Mouse (Mus musculus): ENCODE data around the gene Insr. TPM values are rescaled to one million over a fixed set of nuclear protein-coding genes. Genes with fewer than 3 reads are reported as not detected.

Insr gene
- polyA plus RNA-seq, 1 experiment from 2014 or later = 30.4 TPM

DNA sequence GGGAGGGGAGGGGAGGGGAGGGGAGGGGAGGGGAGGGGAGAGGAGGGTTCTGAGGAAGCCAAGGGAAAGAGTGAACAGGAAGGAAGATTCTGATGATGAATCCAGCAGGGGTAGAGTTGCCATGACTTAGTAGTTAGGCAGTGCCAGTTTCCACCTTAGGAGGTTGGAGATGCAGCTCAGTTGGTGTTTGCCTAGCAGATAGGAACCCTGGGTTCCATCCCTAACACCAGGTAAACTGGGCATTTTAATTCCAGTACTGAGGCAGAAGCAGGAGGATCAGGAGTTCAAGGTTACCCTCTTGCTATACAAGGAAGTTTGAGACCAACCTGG, 56.8 kb downstream of the Insr start:
- Histone ChIP-seq H3K27me3 (ENCODE audit: insufficient read depth, poor library complexity, severe bottlenecking) (no peaks in the 10 kb centered on the region), H3K27ac (no peak overlapping the region), H3K9me3 (no peaks in the 10 kb centered on the region), H3K36me3 (no peaks in the 10 kb centered on the region), H3K4me3 (no peak overlapping the region), H3K4me1 (replicated peaks) (peaks cover 19% of the 10 kb centered on the region; the same call in 1 of the 2 replicates)
- DNase-seq (ENCODE audit: low spot score) = no peak

DNA sequence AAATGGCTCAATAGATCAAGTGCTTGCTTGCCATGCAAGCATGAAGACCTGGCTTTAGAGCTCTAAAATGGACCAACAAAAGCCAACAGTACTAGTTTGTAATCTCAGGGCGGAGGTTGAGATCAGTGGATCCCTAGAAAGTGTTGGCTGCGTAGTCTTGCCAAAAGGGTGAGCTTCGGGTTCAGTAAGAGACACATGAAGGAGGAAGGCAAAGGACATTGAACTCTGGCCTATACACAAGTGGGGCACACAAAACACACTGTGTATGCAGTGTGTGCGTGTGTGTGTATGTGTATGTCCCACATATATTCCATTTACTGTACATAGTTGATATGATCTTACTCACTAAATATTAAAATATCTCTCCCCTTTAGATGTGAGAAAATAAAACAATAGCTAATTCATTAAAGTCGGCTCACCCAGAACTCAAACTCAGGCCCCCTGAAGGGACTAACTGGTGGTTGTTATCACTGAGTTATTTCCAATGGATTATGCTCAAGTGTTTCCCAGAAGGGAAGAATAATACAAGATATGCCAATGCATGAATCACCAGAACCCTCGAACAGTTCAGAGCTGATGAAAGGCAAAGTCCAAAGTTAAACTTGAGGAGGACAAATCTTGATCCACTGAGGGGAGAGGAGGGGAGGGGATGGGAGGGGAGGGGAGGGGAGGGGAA, 57.3 kb downstream of the Insr start:
- no peaks in the 10 kb centered on the region for H3K9me3 ChIP-seq
- H3K4me1 ChIP-seq (replicated peaks) = peaks cover 19% of the 10 kb centered on the region; the same call in 1 of the 2 replicates
- DNase-seq (ENCODE audit: low spot score) = no peak
- no peaks in the 10 kb centered on the region for H3K27me3 ChIP-seq (ENCODE audit: insufficient read depth, poor library complexity, severe bottlenecking)
- H3K36me3 ChIP-seq = no peaks in the 10 kb centered on the region
- 90% methylated on average over 6 of the region's 6 CpGs for WGBS
- H3K27ac ChIP-seq = peak overlapping the region; percentile 93
- H3K4me3 ChIP-seq = peak overlapping the region; percentile 62

DNA sequence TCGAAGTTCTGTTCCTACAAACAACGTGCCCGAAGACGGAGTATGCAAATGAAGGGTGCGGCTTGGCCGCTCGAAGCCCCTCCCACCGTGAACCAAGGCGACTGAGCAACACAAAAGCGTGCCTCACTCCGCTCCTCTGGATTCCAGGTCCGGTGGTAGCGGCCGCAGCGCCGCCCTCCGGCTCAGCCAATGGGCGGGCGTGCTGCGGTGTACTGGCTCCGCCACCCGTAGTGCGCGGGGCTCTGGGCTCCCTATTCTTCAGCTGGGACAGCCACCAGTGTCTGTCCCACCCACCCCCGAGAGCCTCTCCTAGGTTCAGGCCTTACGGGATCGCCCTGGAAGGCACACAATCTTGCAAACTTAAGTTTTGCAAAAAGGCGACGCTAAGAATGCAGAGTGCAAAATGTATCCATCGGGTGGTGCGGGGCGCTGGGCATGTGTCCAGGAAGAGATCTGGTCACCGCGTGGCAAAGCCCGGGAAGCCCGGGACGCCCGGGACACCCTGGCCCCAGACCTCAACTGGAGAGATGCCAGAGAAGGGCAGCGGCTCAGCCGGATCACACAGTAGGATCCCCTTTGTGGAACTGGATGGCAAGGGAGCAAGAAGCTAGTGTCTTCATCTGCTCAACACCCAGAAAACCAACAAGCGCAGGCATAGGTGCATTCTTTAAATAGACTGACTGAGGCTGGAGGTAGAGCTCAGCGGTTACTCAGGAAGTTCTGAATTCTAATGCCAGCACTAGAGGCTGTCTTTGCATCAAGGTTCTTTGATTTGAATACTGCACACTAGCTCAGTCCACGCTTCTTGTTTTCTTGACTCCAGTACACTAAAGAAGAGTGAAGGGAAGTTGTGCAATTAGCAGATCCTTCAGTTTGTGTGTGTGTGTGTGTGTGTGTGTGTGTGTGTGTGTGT, 58.1 kb downstream of the Insr start:
- Histone ChIP-seq H3K4me1 (replicated peaks) (peaks cover 22% of the 10 kb centered on the region), H3K27me3 (ENCODE audit: insufficient read depth, poor library complexity, severe bottlenecking) (no peaks in the 10 kb centered on the region), H3K27ac (peak overlapping the region; percentile 93), H3K9me3 (no peaks in the 10 kb centered on the region), H3K4me3 (peak overlapping the region; percentile 62), H3K36me3 (no peaks in the 10 kb centered on the region)
- peak; percentile 95 for DNase-seq (ENCODE audit: low spot score)
- WGBS = 1% methylated on average over 43 of the region's 43 CpGs

GRCm38 (mm10) chr8:3220502-3220901, 58.9 kb downstream of the Insr start:
- Histone ChIP-seq H3K4me1 (replicated peaks) (peaks cover 22% of the 10 kb centered on the region), H3K36me3 (no peaks in the 10 kb centered on the region), H3K9me3 (no peaks in the 10 kb centered on the region), H3K27ac (peak overlapping the region; percentile 93), H3K27me3 (ENCODE audit: insufficient read depth, poor library complexity, severe bottlenecking) (no peaks in the 10 kb centered on the region), H3K4me3 (peak overlapping the region; percentile 62)
- 8% methylated on average over 9 of the region's 9 CpGs for WGBS
- DNase-seq (ENCODE audit: low spot score) = peak; percentile 55

- Histone ChIP-seq H3K27ac (peak overlapping the region; percentile 93; the same call in 1 of the 2 replicates), H3K9me3 (no peaks in the 10 kb centered on the region), H3K4me3 (no peak overlapping the region), H3K4me1 (replicated peaks) (peaks cover 22% of the 10 kb centered on the region), H3K27me3 (ENCODE audit: insufficient read depth, poor library complexity, severe bottlenecking) (no peaks in the 10 kb centered on the region), H3K36me3 (no peaks in the 10 kb centered on the region)
- no peak for DNase-seq (ENCODE audit: low spot score)
- WGBS = 91% methylated on average over 12 of the region's 12 CpGs
Observed at GRCm38 (mm10) chr8:3219921-3220411, 59.5 kb downstream of the Insr start.

DNA sequence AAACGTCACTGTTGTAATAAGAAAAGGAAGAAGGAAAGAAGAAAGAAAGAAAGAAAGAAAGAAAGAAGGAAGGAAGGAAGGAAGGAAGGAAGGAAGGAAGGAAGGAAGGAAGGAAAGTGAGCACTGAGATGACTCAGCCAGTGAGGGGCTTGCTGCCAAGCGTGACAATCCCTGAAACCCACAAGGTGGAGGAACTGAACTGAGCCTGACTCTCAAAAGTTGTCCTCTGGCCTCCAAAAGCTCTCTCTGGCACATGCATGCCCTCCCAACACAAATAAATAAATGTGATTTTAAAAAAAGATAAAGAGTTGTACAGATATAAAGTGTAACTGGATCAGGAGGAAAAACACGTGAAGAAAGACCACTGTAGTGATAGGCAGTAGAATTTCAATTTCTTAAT, 60.2 kb downstream of the Insr start:
- Histone ChIP-seq H3K4me1 (replicated peaks) (peaks cover 22% of the 10 kb centered on the region), H3K9me3 (no peaks in the 10 kb centered on the region), H3K36me3 (no peaks in the 10 kb centered on the region), H3K27ac (no peak overlapping the region), H3K4me3 (no peak overlapping the region), H3K27me3 (ENCODE audit: insufficient read depth, poor library complexity, severe bottlenecking) (no peaks in the 10 kb centered on the region)
- WGBS = 83% methylated on average over 3 of the region's 3 CpGs
- DNase-seq (ENCODE audit: low spot score) = no peak

DNA sequence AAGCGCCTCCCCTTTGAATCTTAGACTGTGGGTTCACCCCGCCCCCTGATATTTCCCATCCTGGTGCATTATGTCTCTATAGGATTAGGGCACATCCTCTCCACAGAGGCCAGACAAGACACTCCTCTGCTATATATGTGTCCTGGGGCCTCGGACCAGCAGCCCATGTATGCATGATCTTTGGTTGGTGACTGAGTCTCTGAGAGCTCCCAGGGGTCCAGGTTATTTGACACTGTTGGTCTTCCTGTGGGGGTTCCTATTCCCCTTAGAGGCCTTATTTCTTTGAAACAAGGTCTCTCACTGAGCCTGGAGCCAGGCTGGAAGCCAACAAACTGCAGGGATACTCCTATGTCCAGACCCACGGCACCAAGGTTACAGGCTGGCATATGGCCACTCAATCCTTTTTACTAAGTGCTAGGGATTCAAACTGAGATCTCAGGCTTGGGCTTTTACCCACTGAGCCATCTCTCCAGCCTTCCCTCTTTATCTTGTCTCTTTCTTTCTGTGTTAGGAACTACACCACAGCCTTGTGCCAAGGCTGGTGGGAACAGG, 62.8 kb downstream of the Insr start:
- DNase-seq (ENCODE audit: low spot score) = no peak
- no peaks in the 10 kb centered on the region for H3K9me3 ChIP-seq
- no peaks in the 10 kb centered on the region for H3K27me3 ChIP-seq (ENCODE audit: insufficient read depth, poor library complexity, severe bottlenecking)
- no peak overlapping the region for H3K27ac ChIP-seq
- H3K4me1 ChIP-seq (replicated peaks) = peaks cover 11% of the 10 kb centered on the region
- 75% methylated on average over 4 of the region's 4 CpGs for WGBS
- no peak overlapping the region for H3K4me3 ChIP-seq
- H3K36me3 ChIP-seq = no peaks in the 10 kb centered on the region

DNA sequence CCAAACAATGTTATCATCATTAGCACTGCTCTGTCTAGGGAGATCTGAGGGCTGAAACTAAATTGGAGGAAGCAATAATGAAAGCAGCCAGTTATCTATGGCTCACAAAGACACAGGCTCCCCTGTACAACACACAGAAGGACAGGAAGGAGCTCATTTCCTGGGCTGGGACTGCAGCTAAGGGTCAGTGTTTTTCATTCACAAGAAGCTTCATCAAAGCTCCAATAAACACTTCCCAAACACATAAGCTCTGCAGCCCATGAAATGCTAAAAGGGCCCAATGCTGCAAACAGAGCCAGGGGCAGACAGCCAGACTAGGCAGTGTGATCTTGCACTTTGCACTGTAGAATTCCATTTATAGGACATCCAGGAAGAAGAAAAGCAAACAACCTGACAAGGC, 63.9 kb downstream of the Insr start:
- Histone ChIP-seq H3K4me1 (replicated peaks) (peaks cover 8% of the 10 kb centered on the region), H3K4me3 (no peak overlapping the region), H3K36me3 (peaks cover 7% of the 10 kb centered on the region; the same call in 1 of the 2 replicates), H3K9me3 (no peaks in the 10 kb centered on the region), H3K27me3 (ENCODE audit: insufficient read depth, poor library complexity, severe bottlenecking) (no peaks in the 10 kb centered on the region), H3K27ac (peak overlapping the region; percentile 40; the same call in 1 of the 2 replicates)
- DNase-seq (ENCODE audit: low spot score) = no peak

- WGBS = 79% methylated on average over 1 of the region's 1 CpGs
Observed at GRCm38 (mm10) chr8:3214601-3215000, 64.8 kb downstream of the Insr start.

DNA sequence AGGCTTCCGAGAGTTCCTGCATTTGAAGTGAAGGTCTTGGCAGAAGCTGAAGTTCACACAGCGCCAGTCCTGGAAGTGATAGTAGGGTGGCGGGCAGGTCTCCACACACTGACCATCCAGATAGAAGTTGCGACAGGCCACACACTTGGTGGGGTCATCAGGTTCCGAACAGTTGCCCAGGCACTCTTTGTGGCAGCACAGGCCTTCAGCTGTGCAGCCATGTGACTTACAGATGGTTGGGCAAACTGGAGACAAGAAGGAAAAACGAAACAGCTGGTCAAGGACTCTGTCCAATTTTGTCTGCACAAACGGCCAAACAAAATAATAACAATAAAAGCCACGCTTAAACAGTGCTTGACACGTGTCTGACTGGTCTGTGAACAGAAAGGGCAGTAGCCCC, 68.0 kb downstream of the Insr start:
- H3K36me3 ChIP-seq = peaks cover 26% of the 10 kb centered on the region
- H3K4me3 ChIP-seq = no peak overlapping the region
- DNase-seq (ENCODE audit: low spot score) = no peak
- H3K27ac ChIP-seq = no peak overlapping the region
- no peaks in the 10 kb centered on the region for H3K9me3 ChIP-seq
- 89% methylated on average over 9 of the region's 9 CpGs for WGBS
- no peaks in the 10 kb centered on the region for H3K27me3 ChIP-seq (ENCODE audit: insufficient read depth, poor library complexity, severe bottlenecking)
- peaks cover 2% of the 10 kb centered on the region; the same call in 1 of the 2 replicates for H3K4me1 ChIP-seq (replicated peaks)

More at GRCm38 (mm10) chr8:3214601-3215000, 64.8 kb downstream of the Insr start:
- no peaks in the 10 kb centered on the region for H3K27me3 ChIP-seq (ENCODE audit: insufficient read depth, poor library complexity, severe bottlenecking)
- no peaks in the 10 kb centered on the region for H3K9me3 ChIP-seq
- H3K27ac ChIP-seq = no peak overlapping the region
- peaks cover 16% of the 10 kb centered on the region; the same call in 1 of the 2 replicates for H3K36me3 ChIP-seq
- DNase-seq (ENCODE audit: low spot score) = no peak
- H3K4me3 ChIP-seq = no peak overlapping the region
- peaks cover 3% of the 10 kb centered on the region; the same call in 1 of the 2 replicates for H3K4me1 ChIP-seq (replicated peaks)

- 96% methylated on average over 3 of the region's 3 CpGs for WGBS
- H3K9me3 ChIP-seq = no peaks in the 10 kb centered on the region
- no peaks in the 10 kb centered on the region for H3K4me1 ChIP-seq (replicated peaks)
- no peak overlapping the region for H3K27ac ChIP-seq
- no peaks in the 10 kb centered on the region for H3K27me3 ChIP-seq (ENCODE audit: insufficient read depth, poor library complexity, severe bottlenecking)
- no peak overlapping the region for H3K4me3 ChIP-seq
- peaks cover 36% of the 10 kb centered on the region for H3K36me3 ChIP-seq
- DNase-seq (ENCODE audit: low spot score) = no peak
Observed at GRCm38 (mm10) chr8:3209960-3210359, 69.5 kb downstream of the Insr start.

- H3K27me3 ChIP-seq (ENCODE audit: insufficient read depth, poor library complexity, severe bottlenecking) = no peaks in the 10 kb centered on the region
- no peaks in the 10 kb centered on the region for H3K4me1 ChIP-seq (replicated peaks)
- H3K36me3 ChIP-seq = peaks cover 43% of the 10 kb centered on the region
- no peaks in the 10 kb centered on the region for H3K9me3 ChIP-seq
- H3K4me3 ChIP-seq = no peak overlapping the region
- no peak for DNase-seq (ENCODE audit: low spot score)
- H3K27ac ChIP-seq = no peak overlapping the region
- WGBS = 71% methylated on average over 3 of the region's 3 CpGs
Observed at GRCm38 (mm10) chr8:3209268-3209667, 70.1 kb downstream of the Insr start.

DNA sequence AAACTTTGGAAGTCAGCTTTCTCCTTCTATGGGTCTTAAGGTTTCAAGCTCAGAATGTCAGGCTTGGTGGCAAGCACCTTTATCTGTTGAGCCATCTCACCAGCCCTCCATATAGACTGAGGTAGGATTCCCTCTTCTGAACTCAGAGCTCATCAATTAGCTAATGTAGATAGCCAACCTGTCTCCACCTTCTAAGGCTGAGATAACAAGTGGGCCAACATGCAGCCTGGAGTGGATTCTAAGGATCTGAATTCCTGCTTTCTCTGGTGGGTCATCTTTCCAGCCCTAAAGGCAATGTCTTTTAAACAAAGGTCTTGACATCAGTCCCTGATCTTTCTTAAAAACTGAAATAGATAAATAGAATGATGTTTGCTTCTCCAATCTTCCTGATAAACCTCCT, 70.7 kb downstream of the Insr start:
- Histone ChIP-seq H3K4me3 (no peak overlapping the region), H3K36me3 (peaks cover 47% of the 10 kb centered on the region), H3K27me3 (ENCODE audit: insufficient read depth, poor library complexity, severe bottlenecking) (no peaks in the 10 kb centered on the region), H3K27ac (no peak overlapping the region), H3K4me1 (replicated peaks) (no peaks in the 10 kb centered on the region), H3K9me3 (no peaks in the 10 kb centered on the region)
- DNase-seq (ENCODE audit: low spot score) = no peak
